ENCODE assay signal across 8 mouse cellular contexts in genomic region chr1:72255854-72256175, GRCm38 (mm10). TPM values are rescaled to one million over a fixed set of nuclear protein-coding genes. Genes with fewer than 3 reads are reported as not detected.
A peak's percentile ranks its signal among the peaks of the same experiment; 100 is the strongest.
DNase-seq lines count a peak whose midpoint lies in the region; ATAC-seq lines count a peak whose summit lies in the region.

No protein-coding gene starts in this region.

- no peaks in the 10 kb centered on the region for H3K27me3 ChIP-seq in heart, embryonic 14.5 days (ENCODE audit: control insufficient read depth, insufficient read depth, low read length)
- no peaks in the 10 kb centered on the region for H3K27me3 ChIP-seq in embryonic facial prominence, embryonic 10.5 days (replicated peaks; ENCODE audit: low read depth, poor library complexity, severe bottlenecking)
- H3K27me3 ChIP-seq in intestine, embryonic 14.5 days (replicated peaks; ENCODE audit: control insufficient read depth, insufficient read depth, low read length): no peaks in the 10 kb centered on the region
- H3K27me3 ChIP-seq in midbrain, embryonic 16.5 days (ENCODE audit: control insufficient read depth, insufficient read depth, low read depth, low read length): no peaks in the 10 kb centered on the region

- no peak for ATAC-seq in heart, embryonic 14.5 days (ENCODE audit: insufficient number of reproducible peaks, insufficient read depth, low FRiP score, low read depth)
- ATAC-seq in intestine, embryonic 14.5 days (replicated peaks; ENCODE audit: low FRiP score, low TSS enrichment, low read depth): no peak
- no peak for ATAC-seq in midbrain, embryonic 16.5 days
- ATAC-seq in erythroid progenitor cell, adult 5-6 weeks (replicated peaks; ENCODE audit: low FRiP score, poor library complexity, severe bottlenecking): no peak

- peak overlapping the region; percentile 91 to 93; a peak in 3 of 4 replicates for H3K27ac ChIP-seq in heart, embryonic 14.5 days (replicated peaks in 1 of 2; ENCODE audit: control insufficient read depth in 1 of 2, insufficient read depth in 1 of 2, low read depth in 2 of 2, low read length in 2 of 2)
- H3K27ac ChIP-seq in embryonic facial prominence, embryonic 10.5 days (replicated peaks): peak overlapping the region; percentile 97
- H3K27ac ChIP-seq in intestine, embryonic 14.5 days (ENCODE audit: low read depth): peak overlapping the region; percentile 97
- peak overlapping the region; percentile 83 for H3K27ac ChIP-seq in midbrain, embryonic 16.5 days (ENCODE audit: low read length)

- H3K4me2 ChIP-seq in heart, embryonic 14.5 days (ENCODE audit: low read length): peak overlapping the region; percentile 74
- H3K4me2 ChIP-seq in intestine, embryonic 14.5 days (ENCODE audit: low read length): peak overlapping the region; percentile 61
- H3K4me2 ChIP-seq in midbrain, embryonic 16.5 days (ENCODE audit: low read length): peak overlapping the region; percentile 77

- H3K9me3 ChIP-seq in heart, embryonic 14.5 days (ENCODE audit: control insufficient read depth, low read length): no peaks in the 10 kb centered on the region
- H3K9me3 ChIP-seq in embryonic facial prominence, embryonic 10.5 days: no peaks in the 10 kb centered on the region
- no peaks in the 10 kb centered on the region for H3K9me3 ChIP-seq in intestine, embryonic 14.5 days (ENCODE audit: control insufficient read depth, low read length)
- H3K9me3 ChIP-seq in midbrain, embryonic 16.5 days (replicated peaks; ENCODE audit: control insufficient read depth, low read length, poor library complexity, severe bottlenecking): no peaks in the 10 kb centered on the region

- 40% methylated on average over 11 of the region's 11 CpGs for WGBS in heart, embryonic 14.5 days
- 37% methylated on average over 11 of the region's 11 CpGs for WGBS in embryonic facial prominence, embryonic 10.5 days
- 27% methylated on average over 11 of the region's 11 CpGs for WGBS in intestine, embryonic 14.5 days
- 14% methylated on average over 11 of the region's 11 CpGs for WGBS in midbrain, embryonic 16.5 days

- H3K9ac ChIP-seq in heart, embryonic 14.5 days (ENCODE audit: low read length): peak overlapping the region; percentile 82
- peak overlapping the region; percentile 32; the same call in 1 of the 2 replicates for H3K9ac ChIP-seq in intestine, embryonic 14.5 days (ENCODE audit: low read length)
- peak overlapping the region; percentile 70 for H3K9ac ChIP-seq in midbrain, embryonic 16.5 days (ENCODE audit: low read depth, low read length)

- DNase-seq in heart, adult 11 months: no peak
- DNase-seq in embryonic facial prominence, embryonic 10.5 days (ENCODE audit: low spot score): no peak
- no peak for DNase-seq in intestine, embryonic 14.5 days (ENCODE audit: low spot score)
- DNase-seq in layer of hippocampus, postnatal 10 days (ENCODE audit: low spot score in 2 of 2): no peak
- no peak for DNase-seq in retina, postnatal 1 day

- H3K4me1 ChIP-seq in heart, embryonic 14.5 days (ENCODE audit: control insufficient read depth in 2 of 2, insufficient read depth in 2 of 2, low read length in 2 of 2): peaks cover 3 to 18% of the 10 kb centered on the region in 2 experiments; a peak in 2 of 4 replicates
- peaks cover 31% of the 10 kb centered on the region for H3K4me1 ChIP-seq in embryonic facial prominence, embryonic 10.5 days
- no peaks in the 10 kb centered on the region; the same call in 1 of the 2 replicates for H3K4me1 ChIP-seq in intestine, embryonic 14.5 days (replicated peaks; ENCODE audit: control insufficient read depth, insufficient read depth, low read length)
- H3K4me1 ChIP-seq in midbrain, embryonic 16.5 days (ENCODE audit: control insufficient read depth, insufficient read depth, low read length): peaks cover 16% of the 10 kb centered on the region

- peaks cover 9% of the 10 kb centered on the region for H3K36me3 ChIP-seq in heart, embryonic 14.5 days (ENCODE audit: control insufficient read depth, insufficient read depth, low read length)
- no peaks in the 10 kb centered on the region for H3K36me3 ChIP-seq in embryonic facial prominence, embryonic 10.5 days (replicated peaks)
- 0 out of 2 replicates have a peak, but pooled peaks cover 3% of the 10 kb centered on the region for H3K36me3 ChIP-seq in intestine, embryonic 14.5 days (ENCODE audit: control insufficient read depth, insufficient read depth, low read length)
- H3K36me3 ChIP-seq in midbrain, embryonic 16.5 days (ENCODE audit: control insufficient read depth, insufficient read depth, low read length): no peaks in the 10 kb centered on the region

- peak overlapping the region in 1 of 2 experiments; percentile 46; a peak in 1 of 4 replicates for H3K4me3 ChIP-seq in heart, embryonic 14.5 days (ENCODE audit: control insufficient read depth in 1 of 2, insufficient read depth in 1 of 2, low read depth in 1 of 2, low read length in 2 of 2)
- H3K4me3 ChIP-seq in embryonic facial prominence, embryonic 10.5 days: peak overlapping the region; percentile 59; the same call in 1 of the 2 replicates
- H3K4me3 ChIP-seq in intestine, embryonic 14.5 days (ENCODE audit: low read depth, low read length): peak overlapping the region; percentile 42
- peak overlapping the region; percentile 37 for H3K4me3 ChIP-seq in midbrain, embryonic 16.5 days (ENCODE audit: low read depth, low read length)

RNA-seq across cellular contexts. Expression of gene Pecr, which starts 28.3 kb away (rescaled TPM):
- polyA plus RNA-seq in heart, embryonic 14.5 days (2014; fragmentation: Nextera tagmentation; extraction: Ambion mirVana): 19.1 and 23.8 TPM in 2 replicates
- polyA plus RNA-seq in embryonic facial prominence, embryonic 10.5 days (2016; fragmentation: Nextera tagmentation; extraction: Ambion mirVana): 29.2 and 29.6 TPM in 2 replicates
- polyA plus RNA-seq in intestine, embryonic 14.5 days (2014; fragmentation: Nextera tagmentation; extraction: Ambion mirVana): 41.3 and 46.1 TPM in 2 replicates
- polyA plus RNA-seq in midbrain, embryonic 16.5 days (2015; fragmentation: Nextera tagmentation; extraction: Ambion mirVana): 5.9 and 8.3 TPM in 2 replicates
- 1.7 TPM in 1 of 2 replicates, not detected in the other for total RNA-seq in erythroid progenitor cell, adult 5-6 weeks (2015; ENCODE audit: low replicate concordance)
- total RNA-seq in erythroid progenitor cell, adult 5-6 weeks (2017; ENCODE audit: low replicate concordance): 1.4 TPM in 1 of 2 replicates, not detected in the other
- total RNA-seq in layer of hippocampus, postnatal 10 days (2021): 1 to 10 TPM; 4.8 to 6.4 TPM

RNA-seq across cellular contexts. Expression of gene Tmem169, which starts 28.4 kb away (rescaled TPM):
- polyA plus RNA-seq in heart, embryonic 14.5 days (2014; fragmentation: Nextera tagmentation; extraction: Ambion mirVana): 0.28 and 0.32 TPM in 2 replicates
- polyA plus RNA-seq in embryonic facial prominence, embryonic 10.5 days (2016; fragmentation: Nextera tagmentation; extraction: Ambion mirVana): 5.1 and 5.2 TPM in 2 replicates
- 4.2 TPM in 2 replicates for polyA plus RNA-seq in intestine, embryonic 14.5 days (2014; fragmentation: Nextera tagmentation; extraction: Ambion mirVana)
- polyA plus RNA-seq in midbrain, embryonic 16.5 days (2015; fragmentation: Nextera tagmentation; extraction: Ambion mirVana): 40.8 and 42.5 TPM in 2 replicates
- not detected in 2 replicates for total RNA-seq in erythroid progenitor cell, adult 5-6 weeks (2015; ENCODE audit: low replicate concordance)
- total RNA-seq in erythroid progenitor cell, adult 5-6 weeks (2017; ENCODE audit: low replicate concordance): not detected in 2 replicates
- 10 to 100 TPM; 35.5 to 41.4 TPM for total RNA-seq in layer of hippocampus, postnatal 10 days (2021)

RNA-seq across cellular contexts. Expression of gene Mreg, which starts 43.7 kb away (rescaled TPM):
- polyA plus RNA-seq in heart, embryonic 14.5 days (2014; fragmentation: Nextera tagmentation; extraction: Ambion mirVana): 6.5 and 6.8 TPM in 2 replicates
- 20.3 and 21.1 TPM in 2 replicates for polyA plus RNA-seq in embryonic facial prominence, embryonic 10.5 days (2016; fragmentation: Nextera tagmentation; extraction: Ambion mirVana)
- polyA plus RNA-seq in intestine, embryonic 14.5 days (2014; fragmentation: Nextera tagmentation; extraction: Ambion mirVana): 9.6 and 12.4 TPM in 2 replicates
- 1.6 and 1.9 TPM in 2 replicates for polyA plus RNA-seq in midbrain, embryonic 16.5 days (2015; fragmentation: Nextera tagmentation; extraction: Ambion mirVana)
- total RNA-seq in erythroid progenitor cell, adult 5-6 weeks (2015; ENCODE audit: low replicate concordance): 1.4 TPM in 1 of 2 replicates, not detected in the other
- total RNA-seq in erythroid progenitor cell, adult 5-6 weeks (2017; ENCODE audit: low replicate concordance): 0.39 TPM in 1 of 2 replicates, not detected in the other
- total RNA-seq in layer of hippocampus, postnatal 10 days (2021): 1 to 10 TPM; 1.3 to 1.7 TPM

RNA-seq across cellular contexts. Expression of gene Xrcc5, which starts 51.4 kb away (rescaled TPM):
- polyA plus RNA-seq in heart, embryonic 14.5 days (2014; fragmentation: Nextera tagmentation; extraction: Ambion mirVana): 17.0 and 18.6 TPM in 2 replicates
- 55.2 and 57.3 TPM in 2 replicates for polyA plus RNA-seq in embryonic facial prominence, embryonic 10.5 days (2016; fragmentation: Nextera tagmentation; extraction: Ambion mirVana)
- polyA plus RNA-seq in intestine, embryonic 14.5 days (2014; fragmentation: Nextera tagmentation; extraction: Ambion mirVana): 41.0 and 47.8 TPM in 2 replicates
- polyA plus RNA-seq in midbrain, embryonic 16.5 days (2015; fragmentation: Nextera tagmentation; extraction: Ambion mirVana): 12.9 and 14.7 TPM in 2 replicates
- 2.1 and 7.9 TPM in 2 replicates for total RNA-seq in erythroid progenitor cell, adult 5-6 weeks (2015; ENCODE audit: low replicate concordance)
- total RNA-seq in erythroid progenitor cell, adult 5-6 weeks (2017; ENCODE audit: low replicate concordance): 3.1 and 5.9 TPM in 2 replicates
- 10 to 100 TPM; 10.5 to 13.9 TPM for total RNA-seq in layer of hippocampus, postnatal 10 days (2021)

Comparison
In these comparisons a context has a peak if more than half of its experiments do, and no peak if none do; other contexts are left out.
1. H3K9ac ChIP-seq: peak in every context shown above with its lines; median percentile 82 in heart, embryonic 14.5 days; 70 in midbrain, embryonic 16.5 days; 32 in intestine, embryonic 14.5 days.